Mouse (Mus musculus) heart, postnatal 0 days (tissue): ENCODE measurements at regions not wholly inside any gene's neighbourhood (a gene's known extent, or its start where the extent isn't known, plus 50 kb on each side); places are given as distances from the start of the nearest gene placed in this dataset.

Source experiments
- CTCF ChIP-seq: IDR thresholded peaks from 2 replicates; pipeline ENCODE4 v1.5.1; 2016; ENCODE audit warnings: antibody characterized with exemption, control low read depth, low read depth
- EP300 ChIP-seq: IDR thresholded peaks from 2 replicates; pipeline ENCODE4 v1.6.1; 2016; ENCODE audit warnings: antibody characterized with exemption, low read depth

GRCm38 (mm10) chr8:107860251-107860650 lies 82.2 kb upstream of the Zfhx3 start:
- TF ChIP-seq CTCF = no peak
- TF ChIP-seq EP300 = no peak
